In the genomic region with DNA sequence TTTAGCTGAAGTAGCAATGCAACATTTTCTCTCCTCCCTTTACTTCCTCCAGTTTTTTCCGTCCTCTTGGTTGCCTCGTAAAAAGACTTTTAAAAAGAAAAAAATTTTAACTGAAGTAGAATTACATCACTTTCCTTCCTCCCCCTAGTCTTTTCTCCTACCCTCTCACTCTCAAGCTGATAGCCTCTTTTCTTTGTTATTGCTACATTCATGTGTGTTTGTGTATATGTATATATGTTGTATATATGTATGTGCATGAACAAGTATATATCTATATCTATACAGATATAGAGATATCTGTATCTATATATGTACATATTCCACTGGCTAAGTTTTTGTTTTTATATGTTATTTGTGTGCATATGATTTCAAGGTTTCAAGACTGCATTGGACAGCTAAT, we compare ENCODE assay signal across 8 mouse cellular contexts. TPM values are rescaled to one million over a fixed set of nuclear protein-coding genes. Genes with fewer than 3 reads are reported as not detected.
A peak's percentile ranks its signal among the peaks of the same experiment; 100 is the strongest.
DNase-seq lines count a peak whose midpoint lies in the region; ATAC-seq and TF ChIP-seq lines count a peak whose summit lies in the region.

No protein-coding gene starts in this region.

- peak overlapping the region; percentile 96 for H3K4me3 ChIP-seq in gastrocnemius, adult 2 months
- peak overlapping the region; percentile 97 for H3K4me3 ChIP-seq in forebrain, embryonic 15.5 days
- H3K4me3 ChIP-seq in liver, embryonic 15.5 days (replicated peaks) = peak overlapping the region; percentile 94

- peak overlapping the region; percentile 96 for H3K27ac ChIP-seq in gastrocnemius, adult 2 months
- peak overlapping the region; percentile 70; the same call in 1 of the 2 replicates for H3K27ac ChIP-seq in forebrain, embryonic 15.5 days (replicated peaks)
- peak overlapping the region; percentile 89 for H3K27ac ChIP-seq in liver, embryonic 15.5 days (replicated peaks)

- no peaks in the 10 kb centered on the region for H3K27me3 ChIP-seq in forebrain, embryonic 15.5 days
- no peaks in the 10 kb centered on the region for H3K27me3 ChIP-seq in liver, embryonic 15.5 days

- peak overlapping the region; percentile 67 for H3K4me2 ChIP-seq in forebrain, embryonic 15.5 days (replicated peaks)
- peak overlapping the region; percentile 74 for H3K4me2 ChIP-seq in liver, embryonic 15.5 days

- WGBS in forebrain, embryonic 15.5 days = 1% methylated on average over 2 of the region's 2 CpGs
- 0% methylated on average over 2 of the region's 2 CpGs for WGBS in liver, embryonic 15.5 days (ENCODE audit: insufficient replicate concordance)

- no peak for TF ChIP-seq CTCF in gastrocnemius, adult 2 months (IDR thresholded peaks at IDR 0.05)

- H3K9me3 ChIP-seq in forebrain, embryonic 15.5 days = no peaks in the 10 kb centered on the region
- H3K9me3 ChIP-seq in liver, embryonic 15.5 days (replicated peaks) = no peaks in the 10 kb centered on the region

- ATAC-seq in CD4-positive, CD25-positive, alpha-beta regulatory T cell, adult 4 months = peak; percentile 31
- ATAC-seq in forebrain, embryonic 15.5 days (replicated peaks) = peak; percentile 49; the same call in 1 of the 2 replicates
- ATAC-seq in liver, embryonic 15.5 days (ENCODE audit: insufficient read depth) = no peak

- peaks cover 35% of the 10 kb centered on the region for H3K4me1 ChIP-seq in forebrain, embryonic 15.5 days
- peaks cover 18% of the 10 kb centered on the region for H3K4me1 ChIP-seq in liver, embryonic 15.5 days (replicated peaks)

- peaks cover 11% of the 10 kb centered on the region for H3K36me3 ChIP-seq in forebrain, embryonic 15.5 days
- peaks cover 17% of the 10 kb centered on the region for H3K36me3 ChIP-seq in liver, embryonic 15.5 days (replicated peaks)

- DNase-seq in gastrocnemius, adult 2 months = no peak
- DNase-seq in gastrocnemius, postnatal 4 days (ENCODE audit: low spot score in 2 of 2) = no peak
- no peak for DNase-seq in thymus, postnatal 14 days
- DNase-seq in cerebellum, postnatal 25 days = no peak
- DNase-seq in kidney, adult 11 months = no peak

- H3K9ac ChIP-seq in forebrain, embryonic 15.5 days (replicated peaks) = peak overlapping the region; percentile 90
- H3K9ac ChIP-seq in liver, embryonic 15.5 days = peak overlapping the region; percentile 91

- intact Hi-C loops in gastrocnemius, adult 2 months (cut with DNase I) = loop anchor here (2.0 kb wide), 3 partner anchors 40 to 104 kb away; partner anchors contain the start of genes Zscan12 and Zscan26

RNA-seq across cellular contexts. Expression of gene Zkscan3, which starts 0.3 kb away (rescaled TPM):
- total RNA-seq in gastrocnemius, adult 2 months (2021) = 10 to 100 TPM; 16.2 to 20.6 TPM
- total RNA-seq in gastrocnemius, postnatal 4 days (2021) = 10 to 100 TPM; 30.4 to 34.4 TPM
- polyA plus RNA-seq in CD4-positive, CD25-positive, alpha-beta regulatory T cell, adult 4 months (2017; shearing (Covaris generic)) = 10 to 100 TPM; 31.1 to 45.5 TPM
- 94.1 and 98.8 TPM in 2 replicates for polyA plus RNA-seq in forebrain, embryonic 15.5 days (2015; fragmentation: Nextera tagmentation; extraction: Ambion mirVana)
- 28.9 and 32.1 TPM in 2 replicates for polyA plus RNA-seq in liver, embryonic 15.5 days (2015; fragmentation: Nextera tagmentation; extraction: Ambion mirVana)

RNA-seq across cellular contexts. Expression of gene Pgbd1, which starts 38.0 kb away (rescaled TPM):
- total RNA-seq in gastrocnemius, adult 2 months (2021) = under 1 TPM; 0.18 to 0.59 TPM
- under 1 TPM; 0.29 to 0.49 TPM for total RNA-seq in gastrocnemius, postnatal 4 days (2021)
- 1 to 10 TPM; 1.3 to 1.7 TPM for polyA plus RNA-seq in CD4-positive, CD25-positive, alpha-beta regulatory T cell, adult 4 months (2017; shearing (Covaris generic))
- 2.8 and 3.5 TPM in 2 replicates for polyA plus RNA-seq in forebrain, embryonic 15.5 days (2015; fragmentation: Nextera tagmentation; extraction: Ambion mirVana)
- 1.0 and 1.2 TPM in 2 replicates for polyA plus RNA-seq in liver, embryonic 15.5 days (2015; fragmentation: Nextera tagmentation; extraction: Ambion mirVana)

RNA-seq across cellular contexts. Expression of gene Zscan12, which starts 40.2 kb away (rescaled TPM):
- 1 to 10 TPM; 6.9 to 8.7 TPM for total RNA-seq in gastrocnemius, adult 2 months (2021)
- total RNA-seq in gastrocnemius, postnatal 4 days (2021) = 1 to 10 TPM; 8.2 to 8.5 TPM
- 10 to 100 TPM in 1 of 2 experiments, 1 to 10 TPM in 1; 7.7 to 10.6 TPM for polyA plus RNA-seq in CD4-positive, CD25-positive, alpha-beta regulatory T cell, adult 4 months (2017; shearing (Covaris generic))
- polyA plus RNA-seq in forebrain, embryonic 15.5 days (2015; fragmentation: Nextera tagmentation; extraction: Ambion mirVana) = 16.4 and 16.7 TPM in 2 replicates
- 3.0 and 3.1 TPM in 2 replicates for polyA plus RNA-seq in liver, embryonic 15.5 days (2015; fragmentation: Nextera tagmentation; extraction: Ambion mirVana)

RNA-seq across cellular contexts. Expression of gene Zscan26, which starts 50.7 kb away (rescaled TPM):
- total RNA-seq in gastrocnemius, adult 2 months (2021) = 10 to 100 TPM; 13.6 to 14.5 TPM
- total RNA-seq in gastrocnemius, postnatal 4 days (2021) = 10 to 100 TPM; 18.3 to 19.0 TPM
- 10 to 100 TPM; 78.3 to 80.7 TPM for polyA plus RNA-seq in CD4-positive, CD25-positive, alpha-beta regulatory T cell, adult 4 months (2017; shearing (Covaris generic))
- 19.3 and 20.8 TPM in 2 replicates for polyA plus RNA-seq in forebrain, embryonic 15.5 days (2015; fragmentation: Nextera tagmentation; extraction: Ambion mirVana)
- polyA plus RNA-seq in liver, embryonic 15.5 days (2015; fragmentation: Nextera tagmentation; extraction: Ambion mirVana) = 9.6 and 11.0 TPM in 2 replicates

RNA-seq across cellular contexts. Expression of gene Olfr1367, which starts 56.1 kb away (rescaled TPM):
- total RNA-seq in gastrocnemius, adult 2 months (2021) = not detected
- total RNA-seq in gastrocnemius, postnatal 4 days (2021) = not detected
- not detected for polyA plus RNA-seq in CD4-positive, CD25-positive, alpha-beta regulatory T cell, adult 4 months (2017; shearing (Covaris generic))
- polyA plus RNA-seq in forebrain, embryonic 15.5 days (2015; fragmentation: Nextera tagmentation; extraction: Ambion mirVana) = not detected in 2 replicates
- not detected in 2 replicates for polyA plus RNA-seq in liver, embryonic 15.5 days (2015; fragmentation: Nextera tagmentation; extraction: Ambion mirVana)
